Mouse (Mus musculus): ENCODE data around the gene Prdm11. TPM values are rescaled to one million over a fixed set of nuclear protein-coding genes. Genes with fewer than 3 reads are reported as not detected.

Gene Prdm11
- polyA plus RNA-seq, 1 experiment from 2014 or later: 3.2 TPM

DNA sequence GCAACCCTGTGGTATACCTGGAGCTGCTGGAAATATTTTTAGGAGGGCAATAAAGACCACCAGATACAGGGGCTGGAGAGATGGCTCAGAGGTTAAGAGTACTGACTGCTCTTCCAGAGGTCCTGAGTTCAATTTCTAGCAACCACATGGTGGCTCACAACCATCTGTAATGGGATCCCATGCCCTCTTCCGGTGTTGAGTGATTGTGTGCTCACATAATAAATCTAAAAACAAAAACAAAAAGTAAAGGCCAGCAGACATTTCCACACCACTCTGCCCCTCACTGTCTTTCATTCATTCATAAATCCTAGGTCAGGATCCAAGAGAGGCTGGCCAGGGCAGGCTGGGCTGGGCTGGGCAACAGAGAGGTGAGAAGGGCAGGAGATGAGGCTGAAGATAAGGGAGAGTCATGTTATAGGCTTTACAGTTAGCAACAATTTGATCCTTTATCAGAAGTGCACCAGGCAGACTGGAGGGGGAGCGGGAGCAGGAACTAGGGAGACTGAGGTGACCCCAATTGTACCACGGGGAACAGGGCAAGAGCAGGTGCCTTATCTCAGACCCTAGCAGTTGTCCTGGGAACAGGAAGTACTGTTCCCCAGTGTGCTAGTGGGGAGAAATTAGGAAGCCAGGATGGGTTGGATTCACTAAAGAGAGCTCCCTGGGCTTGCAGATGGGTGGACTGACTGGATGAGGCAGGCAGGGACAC lies 2.4 kb downstream of the Prdm11 start:
- no peak for ATAC-seq (ENCODE audit: low FRiP score)
- H3K36me3 ChIP-seq: no peaks in the 10 kb centered on the region
- peaks cover 38% of the 10 kb centered on the region for H3K4me1 ChIP-seq
- H3K4me2 ChIP-seq: 0 out of 2 replicates have a peak overlapping the region, but pooled peaks have one; percentile 72
- H3K9me3 ChIP-seq (replicated peaks): no peaks in the 10 kb centered on the region
- no peaks in the 10 kb centered on the region for H3K27me3 ChIP-seq (replicated peaks)
- WGBS: 86% methylated on average over 3 of the region's 3 CpGs
- no peak overlapping the region for H3K27ac ChIP-seq (replicated peaks)
- no peak overlapping the region for H3K9ac ChIP-seq (replicated peaks)
- no peak overlapping the region for H3K4me3 ChIP-seq (replicated peaks)

DNA sequence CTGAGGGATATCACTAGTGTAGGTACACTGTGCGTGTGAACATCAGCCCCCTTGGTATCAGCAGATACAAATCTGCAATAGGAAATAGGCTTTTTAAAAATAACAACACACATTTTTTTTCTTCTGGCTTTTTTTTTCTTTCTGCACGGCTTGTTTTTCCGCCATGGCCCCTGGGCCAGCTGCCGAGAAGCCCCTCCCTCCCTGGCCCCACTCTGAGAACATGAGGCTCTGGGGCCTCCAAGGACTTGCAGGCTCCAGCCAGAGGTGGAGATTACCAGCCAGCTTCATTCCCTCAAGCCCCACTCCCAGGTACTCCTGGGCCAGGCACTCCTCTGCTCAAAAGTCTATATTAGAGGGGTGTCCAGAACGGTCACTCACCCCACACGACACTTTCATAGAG lies 4.5 kb downstream of the Prdm11 start:
- H3K27me3 ChIP-seq (replicated peaks): no peaks in the 10 kb centered on the region
- H3K27ac ChIP-seq (replicated peaks): no peak overlapping the region
- 72% methylated on average over 6 of the region's 6 CpGs for WGBS
- H3K36me3 ChIP-seq: no peaks in the 10 kb centered on the region
- H3K9me3 ChIP-seq (replicated peaks): no peaks in the 10 kb centered on the region
- peaks cover 35% of the 10 kb centered on the region for H3K4me1 ChIP-seq
- no peak overlapping the region for H3K9ac ChIP-seq (replicated peaks)
- no peak overlapping the region for H3K4me2 ChIP-seq
- ATAC-seq (ENCODE audit: low FRiP score): no peak
- H3K4me3 ChIP-seq (replicated peaks): no peak overlapping the region

DNA sequence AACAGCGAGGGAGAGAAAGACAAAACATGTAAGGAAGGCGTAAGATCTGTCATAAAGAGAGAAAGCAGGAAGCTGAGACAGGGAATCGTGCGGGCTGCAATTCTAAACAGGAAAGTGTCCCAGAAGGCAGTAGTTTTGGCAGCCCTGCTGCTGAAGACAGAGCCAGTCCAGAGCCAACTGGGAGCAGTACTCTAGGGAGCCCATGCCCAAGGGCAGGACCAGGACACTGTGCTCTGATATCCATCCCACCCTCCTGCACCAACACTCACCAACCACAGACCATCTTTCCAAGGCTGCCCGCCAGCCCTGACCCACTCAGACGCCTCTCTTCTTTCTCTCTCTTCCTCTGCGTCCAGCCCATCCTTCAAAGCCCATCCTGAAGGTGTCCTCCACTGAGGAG lies 5.1 kb downstream of the Prdm11 start:
- H3K36me3 ChIP-seq: no peaks in the 10 kb centered on the region
- no peak overlapping the region for H3K4me2 ChIP-seq
- no peaks in the 10 kb centered on the region for H3K27me3 ChIP-seq (replicated peaks)
- peaks cover 36% of the 10 kb centered on the region for H3K4me1 ChIP-seq
- ATAC-seq (ENCODE audit: low FRiP score): no peak
- 72% methylated on average over 7 of the region's 7 CpGs for WGBS
- H3K4me3 ChIP-seq (replicated peaks): no peak overlapping the region
- H3K9ac ChIP-seq (replicated peaks): no peak overlapping the region
- no peaks in the 10 kb centered on the region for H3K9me3 ChIP-seq (replicated peaks)
- 0 out of 2 replicates have a peak overlapping the region, but pooled peaks have one; percentile 5 for H3K27ac ChIP-seq (replicated peaks)

DNA sequence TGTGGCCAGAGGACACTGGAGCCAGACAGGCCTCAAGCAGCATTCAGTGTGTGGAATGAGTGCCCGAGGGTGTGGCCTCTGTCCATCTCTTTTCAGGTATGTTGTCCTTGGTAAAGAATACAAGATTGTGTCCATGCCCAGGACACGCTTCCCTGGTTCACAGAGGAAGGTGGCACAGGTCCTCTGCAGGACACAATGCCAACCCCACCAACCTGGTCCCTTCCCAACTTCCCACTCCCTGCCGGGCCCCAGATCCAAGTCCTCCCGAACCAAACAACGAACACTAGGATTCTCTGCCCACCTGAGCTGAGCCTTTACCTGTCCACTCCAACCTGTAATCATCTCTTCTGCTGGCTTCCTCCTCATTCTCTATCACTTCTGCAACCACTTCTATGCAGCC lies 6.3 kb downstream of the Prdm11 start:
- 93% methylated on average over 5 of the region's 5 CpGs for WGBS
- no peak for ATAC-seq (ENCODE audit: low FRiP score)
- Histone ChIP-seq H3K4me3 (replicated peaks) (no peak overlapping the region), H3K9ac (replicated peaks) (no peak overlapping the region), H3K4me2 (no peak overlapping the region), H3K27me3 (replicated peaks) (no peaks in the 10 kb centered on the region), H3K4me1 (peaks cover 35% of the 10 kb centered on the region), H3K36me3 (no peaks in the 10 kb centered on the region), H3K27ac (replicated peaks) (no peak overlapping the region), H3K9me3 (replicated peaks) (no peaks in the 10 kb centered on the region)

DNA sequence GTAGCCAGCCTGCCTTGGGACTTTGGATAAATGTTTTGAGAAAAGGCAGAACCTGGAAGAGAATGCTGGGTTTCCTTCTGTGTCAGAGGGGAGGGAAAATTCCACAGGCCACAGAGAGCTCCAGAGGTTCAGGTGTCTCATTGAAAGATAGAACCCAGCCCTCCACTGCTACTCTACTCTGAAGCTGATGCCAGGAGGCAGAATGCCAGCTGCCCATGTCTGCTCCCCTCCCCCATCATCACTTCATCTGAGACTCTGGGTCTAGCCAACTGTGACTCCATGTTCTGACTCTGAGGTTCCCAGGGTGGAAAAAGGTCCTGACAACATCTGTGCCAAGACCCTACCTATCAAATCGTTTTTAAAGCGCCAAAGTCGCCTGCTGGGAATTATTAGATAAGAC lies 6.9 kb downstream of the Prdm11 start:
- Histone ChIP-seq H3K4me2 (no peak overlapping the region), H3K27ac (replicated peaks) (no peak overlapping the region), H3K9ac (replicated peaks) (no peak overlapping the region), H3K4me3 (replicated peaks) (no peak overlapping the region), H3K9me3 (replicated peaks) (no peaks in the 10 kb centered on the region), H3K4me1 (peaks cover 28% of the 10 kb centered on the region), H3K36me3 (no peaks in the 10 kb centered on the region), H3K27me3 (replicated peaks) (no peaks in the 10 kb centered on the region)
- WGBS: 60% methylated on average over 3 of the region's 3 CpGs
- no peak for ATAC-seq (ENCODE audit: low FRiP score)

DNA sequence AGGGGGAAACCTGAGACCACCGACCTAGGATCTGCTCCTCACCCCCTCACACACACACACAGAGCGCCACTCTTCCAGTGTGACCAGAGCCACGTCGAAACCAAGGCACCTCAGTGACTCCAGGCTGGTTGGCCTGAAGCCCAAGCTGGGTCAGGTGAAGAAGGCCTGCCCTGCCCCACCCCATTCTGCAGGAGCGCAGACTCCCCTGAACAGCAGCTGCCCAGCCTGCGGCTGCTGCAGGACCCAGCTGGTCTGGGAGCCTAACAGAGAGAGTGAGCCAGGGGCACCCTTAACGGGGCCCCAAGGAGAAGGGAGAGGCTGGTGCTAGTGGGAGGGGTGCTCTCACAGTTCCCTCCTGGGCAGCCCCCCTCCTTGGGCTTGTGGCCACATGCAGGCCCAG lies 10.3 kb downstream of the Prdm11 start:
- H3K36me3 ChIP-seq: no peaks in the 10 kb centered on the region
- H3K9ac ChIP-seq (replicated peaks): 0 out of 2 replicates have a peak overlapping the region, but pooled peaks have one; percentile 10
- WGBS: 41% methylated on average over 7 of the region's 7 CpGs
- no peaks in the 10 kb centered on the region for H3K27me3 ChIP-seq (replicated peaks)
- H3K9me3 ChIP-seq (replicated peaks): no peaks in the 10 kb centered on the region
- no peak overlapping the region for H3K4me3 ChIP-seq (replicated peaks)
- H3K4me2 ChIP-seq: no peak overlapping the region
- ATAC-seq (ENCODE audit: low FRiP score): no peak
- H3K27ac ChIP-seq (replicated peaks): no peak overlapping the region
- peaks cover 35% of the 10 kb centered on the region for H3K4me1 ChIP-seq

DNA sequence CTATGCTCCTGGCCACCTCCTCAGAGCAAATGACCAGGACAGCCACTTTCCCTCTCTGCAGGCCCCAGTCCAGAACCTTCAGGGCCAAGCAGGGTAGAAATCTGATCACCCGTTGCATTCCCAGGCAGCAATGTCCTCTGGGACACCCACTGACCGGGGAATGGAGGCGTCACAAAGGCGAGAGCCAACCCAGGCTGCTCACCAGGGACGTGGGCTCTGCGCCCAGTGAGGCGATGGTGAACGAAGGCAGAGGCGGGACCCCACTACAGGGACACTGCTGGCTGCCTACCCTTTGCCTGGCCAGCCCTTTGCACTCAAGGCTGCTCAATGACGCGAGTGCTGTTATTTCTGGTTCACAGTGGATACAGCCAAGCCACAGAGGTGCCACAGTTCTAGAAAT lies 13.3 kb downstream of the Prdm11 start:
- Histone ChIP-seq H3K4me1 (peaks cover 52% of the 10 kb centered on the region), H3K4me2 (no peak overlapping the region), H3K27me3 (replicated peaks) (no peaks in the 10 kb centered on the region), H3K27ac (replicated peaks) (no peak overlapping the region), H3K9ac (replicated peaks) (no peak overlapping the region), H3K36me3 (no peaks in the 10 kb centered on the region), H3K9me3 (replicated peaks) (no peaks in the 10 kb centered on the region), H3K4me3 (replicated peaks) (no peak overlapping the region)
- ATAC-seq (ENCODE audit: low FRiP score): no peak
- WGBS: 72% methylated on average over 11 of the region's 11 CpGs

DNA sequence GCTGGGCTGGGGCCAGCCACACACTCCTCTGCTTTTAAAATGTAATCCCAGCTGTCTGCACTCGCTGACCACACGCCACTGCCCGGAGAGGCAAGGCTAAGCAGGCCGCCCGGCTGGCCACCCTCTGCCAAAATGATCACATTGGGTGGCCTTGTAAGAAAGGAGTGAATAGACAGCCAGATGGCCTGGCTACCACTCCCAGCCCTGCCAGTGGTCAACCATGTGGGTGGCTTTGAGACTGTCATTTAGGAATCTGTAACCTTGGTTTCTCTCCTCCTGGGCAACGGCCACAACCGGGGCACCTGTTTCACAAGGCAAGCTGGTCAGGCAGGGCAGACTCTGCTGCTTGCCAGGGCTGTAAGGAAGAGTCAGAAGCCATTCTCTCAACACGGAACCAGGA lies 13.9 kb downstream of the Prdm11 start:
- Histone ChIP-seq H3K36me3 (no peaks in the 10 kb centered on the region), H3K9me3 (replicated peaks) (no peaks in the 10 kb centered on the region), H3K27me3 (replicated peaks) (no peaks in the 10 kb centered on the region), H3K4me1 (peaks cover 52% of the 10 kb centered on the region), H3K27ac (replicated peaks) (no peak overlapping the region; the same call in 1 of the 2 replicates), H3K9ac (replicated peaks) (no peak overlapping the region), H3K4me2 (no peak overlapping the region), H3K4me3 (replicated peaks) (no peak overlapping the region)
- ATAC-seq (ENCODE audit: low FRiP score): no peak
- 34% methylated on average over 8 of the region's 8 CpGs for WGBS

DNA sequence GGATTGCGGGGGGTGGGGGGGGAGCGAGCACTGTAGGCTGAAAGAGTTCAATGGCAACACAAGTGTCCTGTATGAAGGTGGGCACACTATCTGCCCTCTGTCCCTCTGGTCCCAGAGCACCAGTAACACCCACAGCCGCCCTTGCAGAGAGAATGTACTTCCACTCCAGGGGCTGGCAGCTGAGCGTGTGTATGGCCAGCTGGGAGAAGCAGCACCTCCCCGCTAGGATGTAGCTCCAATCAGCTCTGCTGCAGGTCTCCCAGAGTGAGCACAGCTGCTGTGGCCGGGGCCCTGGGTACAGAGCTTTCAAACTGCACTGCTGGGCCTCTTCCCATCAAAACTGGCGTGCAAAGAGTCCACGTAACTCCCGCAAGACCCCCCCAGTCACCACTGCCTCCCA lies 14.9 kb downstream of the Prdm11 start:
- 59% methylated on average over 9 of the region's 9 CpGs for WGBS
- no peak for ATAC-seq (ENCODE audit: low FRiP score)
- H3K4me3 ChIP-seq (replicated peaks): no peak overlapping the region
- H3K27me3 ChIP-seq (replicated peaks): no peaks in the 10 kb centered on the region
- H3K4me2 ChIP-seq: no peak overlapping the region
- H3K9me3 ChIP-seq (replicated peaks): no peaks in the 10 kb centered on the region
- no peaks in the 10 kb centered on the region for H3K36me3 ChIP-seq
- no peak overlapping the region for H3K9ac ChIP-seq (replicated peaks)
- H3K4me1 ChIP-seq: peaks cover 46% of the 10 kb centered on the region
- H3K27ac ChIP-seq (replicated peaks): no peak overlapping the region; the same call in 1 of the 2 replicates

DNA sequence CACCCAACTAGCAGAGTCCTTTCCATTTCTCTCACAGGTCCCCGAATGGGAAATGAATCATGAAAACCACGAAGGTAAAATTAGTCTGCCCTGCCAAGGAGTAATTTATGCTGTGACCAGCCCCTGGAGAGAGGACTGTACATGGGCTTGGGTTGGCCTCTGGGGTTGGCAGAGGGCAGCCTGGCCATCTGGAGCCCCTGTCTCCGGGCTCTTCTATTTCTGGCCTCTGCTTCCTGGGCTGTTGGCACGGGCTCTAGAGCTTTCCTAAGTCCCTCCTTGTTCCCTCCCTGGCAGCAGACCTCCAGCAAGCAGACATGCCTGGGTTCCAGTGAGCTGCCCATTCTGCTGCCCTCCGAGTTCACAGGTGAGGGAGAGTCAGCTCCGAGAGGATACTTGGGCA lies 15.9 kb downstream of the Prdm11 start:
- no peak overlapping the region for H3K4me3 ChIP-seq (replicated peaks)
- WGBS: 64% methylated on average over 6 of the region's 6 CpGs
- no peaks in the 10 kb centered on the region for H3K36me3 ChIP-seq
- peaks cover 41% of the 10 kb centered on the region for H3K4me1 ChIP-seq
- no peaks in the 10 kb centered on the region for H3K27me3 ChIP-seq (replicated peaks)
- no peaks in the 10 kb centered on the region for H3K9me3 ChIP-seq (replicated peaks)
- H3K9ac ChIP-seq (replicated peaks): no peak overlapping the region
- H3K4me2 ChIP-seq: no peak overlapping the region
- no peak overlapping the region for H3K27ac ChIP-seq (replicated peaks)
- ATAC-seq (ENCODE audit: low FRiP score): no peak

DNA sequence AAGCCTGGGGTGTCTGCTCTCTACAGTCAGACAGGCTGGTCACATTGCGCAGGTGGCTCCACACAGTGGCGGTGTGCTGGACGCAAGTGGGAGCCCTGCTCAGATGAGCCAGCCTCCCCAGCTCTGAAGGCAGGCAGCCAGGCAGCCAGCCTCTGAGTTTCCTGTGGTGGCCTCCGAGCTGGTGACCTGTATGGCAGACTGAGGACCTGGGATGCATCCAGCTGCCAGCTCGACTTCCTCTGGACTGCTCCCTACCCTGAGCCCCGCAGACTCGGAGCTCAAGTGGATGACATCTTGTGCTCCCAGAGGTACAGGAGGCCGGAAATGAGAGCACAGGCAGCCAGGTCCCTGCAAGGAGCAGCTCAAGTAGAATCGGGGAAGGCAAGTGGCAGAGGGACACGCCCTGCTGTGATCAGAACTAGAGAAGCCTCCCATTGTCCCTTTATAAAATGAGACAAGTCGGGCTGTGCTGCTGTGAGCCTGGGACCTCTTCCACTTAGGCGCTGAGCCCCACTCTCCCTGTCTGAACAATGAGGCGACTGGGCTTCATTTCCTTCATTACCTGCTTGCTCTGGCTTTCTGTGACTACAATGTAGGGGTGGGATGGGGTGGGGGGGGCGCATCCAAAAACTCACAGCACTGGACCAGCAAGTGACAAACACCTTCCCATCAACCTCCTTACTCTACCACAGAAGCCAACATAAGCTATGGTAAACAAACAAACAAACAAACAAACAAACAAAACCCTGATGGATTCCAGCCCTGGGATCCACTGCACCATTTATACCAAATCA lies 16.5 kb downstream of the Prdm11 start:
- Histone ChIP-seq H3K4me3 (replicated peaks) (no peak overlapping the region), H3K27me3 (replicated peaks) (no peaks in the 10 kb centered on the region), H3K9ac (replicated peaks) (no peak overlapping the region), H3K36me3 (no peaks in the 10 kb centered on the region), H3K4me2 (no peak overlapping the region), H3K27ac (replicated peaks) (no peak overlapping the region), H3K9me3 (replicated peaks) (no peaks in the 10 kb centered on the region), H3K4me1 (peaks cover 41% of the 10 kb centered on the region)
- peak; percentile 23; the same call in 1 of the 2 replicates for ATAC-seq (ENCODE audit: low FRiP score)
- WGBS: 47% methylated on average over 14 of the region's 14 CpGs

DNA sequence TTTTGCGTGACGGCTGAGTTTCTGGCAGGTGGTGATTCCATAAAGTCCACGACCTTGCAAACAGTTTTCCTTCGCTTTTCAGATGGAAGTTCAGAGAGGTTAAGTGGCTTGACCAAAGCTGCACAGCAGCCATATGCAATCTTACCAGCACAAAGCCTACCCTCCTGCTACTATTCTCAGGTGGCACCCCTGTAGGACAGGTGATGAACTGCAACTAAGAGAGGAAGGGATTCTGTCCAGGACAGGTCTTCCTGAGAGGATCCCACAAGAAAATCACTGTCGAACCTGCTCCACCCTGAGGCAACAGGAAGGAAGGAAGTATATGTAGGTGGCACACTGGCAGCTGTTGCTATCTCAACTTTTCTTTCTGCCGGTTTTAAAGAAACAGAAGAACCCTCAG lies 17.1 kb downstream of the Prdm11 start:
- no peak overlapping the region for H3K9ac ChIP-seq (replicated peaks)
- 76% methylated on average over 6 of the region's 6 CpGs for WGBS
- ATAC-seq (ENCODE audit: low FRiP score): no peak
- peaks cover 41% of the 10 kb centered on the region for H3K4me1 ChIP-seq
- H3K27ac ChIP-seq (replicated peaks): no peak overlapping the region
- H3K36me3 ChIP-seq: no peaks in the 10 kb centered on the region
- H3K4me2 ChIP-seq: no peak overlapping the region
- H3K4me3 ChIP-seq (replicated peaks): no peak overlapping the region
- no peaks in the 10 kb centered on the region for H3K9me3 ChIP-seq (replicated peaks)
- H3K27me3 ChIP-seq (replicated peaks): no peaks in the 10 kb centered on the region

Measured in neural tube, embryonic 15.5 days (tissue).